Mouse (Mus musculus) hindbrain, postnatal 0 days (tissue): Measurements from ENCODE around the gene 4930412O13Rik. TPM values are rescaled to one million over a fixed set of nuclear protein-coding genes. Genes with fewer than 3 reads are reported as not detected.

Experiments
- ATAC-seq: fragments of 200-750 bp; cut with Nextera tagmentation; 2 replicates; pipeline ENCODE4 v1.8.0; 2017; ENCODE audit warnings: mild to moderate bottlenecking, moderate TSS enrichment, moderate library complexity
- DNase-seq: peaks from one replicate; pipeline ENCODE4 v3.0.0-alpha.2; 2015; ENCODE audit warnings: low spot score
- H3K27ac ChIP-seq: fragments of 300-500 bp; sonication (generic); 2 replicates; pipeline ENCODE4 v1.5.1; 2014; ENCODE audit warnings: mild to moderate bottlenecking
- H3K27me3 ChIP-seq: fragments of 300-500 bp; sonication (generic); 2 replicates; pipeline ENCODE4 v1.6.1; 2014; ENCODE audit warnings: low read length, mixed read lengths; ENCODE audit not compliant: insufficient read depth
- H3K36me3 ChIP-seq: fragments of 300-500 bp; sonication (generic); 2 replicates; pipeline ENCODE4 v1.6.1; 2014; ENCODE audit warnings: low read length, mixed read lengths; ENCODE audit not compliant: insufficient read depth
- H3K4me1 ChIP-seq: fragments of 300-500 bp; sonication (generic); 2 replicates; pipeline ENCODE4 v1.6.1; 2014; ENCODE audit warnings: antibody characterized with exemption, low read length, mixed read lengths; ENCODE audit not compliant: insufficient read depth
- H3K4me2 ChIP-seq: fragments of 300-500 bp; sonication (generic); 2 replicates; pipeline ENCODE4 v1.6.1; 2014; ENCODE audit warnings: low read depth, mild to moderate bottlenecking, low read length, moderate library complexity, mixed read lengths
- H3K4me3 ChIP-seq: fragments of 300-500 bp; sonication (generic); 2 replicates; pipeline ENCODE4 v1.5.1; 2014; ENCODE audit warnings: low read length
- H3K9ac ChIP-seq: fragments of 300-500 bp; sonication (generic); replicated peaks from 2 replicates; pipeline ENCODE4 v1.6.1; 2014; ENCODE audit warnings: mild to moderate bottlenecking, low read length, moderate library complexity, mixed read lengths
- H3K9me3 ChIP-seq: fragments of 300-500 bp; sonication (generic); 2 replicates; pipeline ENCODE4 v1.6.1; 2016; ENCODE audit warnings: low read length, mixed read lengths
- CTCF ChIP-seq: IDR thresholded peaks from 2 replicates; pipeline ENCODE4 v1.5.1; 2016; ENCODE audit warnings: antibody characterized with exemption, control low read depth, low read depth
- WGBS: fragments of 180-500 bp; shearing (Covaris S2); extraction: QIAGEN DNeasy Blood & Tissue Kit; methylation state at CpG from one replicate; pipeline ENCODE4 v1.1.7; 2014; 5-methylcytosine and 5-hydroxymethylcytosine counted together
- polyA plus RNA-seq: library from polyadenylated mRNA; unstranded; fragments of >200 nt; fragmentation: Nextera tagmentation; extraction: Ambion mirVana; gene quantifications from 2 replicates; pipeline ENCODE4 v1.2.1, GENCODE M21; 2015
- total RNA-seq: library from RNA; depleted of rRNA; stranded (reverse); fragments of >200 nt; gene quantifications from 2 replicates; pipeline ENCODE4 v1.2.3, GENCODE M21; 2014; rRNA removed

The 4930412O13Rik gene
- not detected in 2 replicates for total RNA-seq
- polyA plus RNA-seq = 0.57 and 0.75 TPM in 2 replicates

DNA sequence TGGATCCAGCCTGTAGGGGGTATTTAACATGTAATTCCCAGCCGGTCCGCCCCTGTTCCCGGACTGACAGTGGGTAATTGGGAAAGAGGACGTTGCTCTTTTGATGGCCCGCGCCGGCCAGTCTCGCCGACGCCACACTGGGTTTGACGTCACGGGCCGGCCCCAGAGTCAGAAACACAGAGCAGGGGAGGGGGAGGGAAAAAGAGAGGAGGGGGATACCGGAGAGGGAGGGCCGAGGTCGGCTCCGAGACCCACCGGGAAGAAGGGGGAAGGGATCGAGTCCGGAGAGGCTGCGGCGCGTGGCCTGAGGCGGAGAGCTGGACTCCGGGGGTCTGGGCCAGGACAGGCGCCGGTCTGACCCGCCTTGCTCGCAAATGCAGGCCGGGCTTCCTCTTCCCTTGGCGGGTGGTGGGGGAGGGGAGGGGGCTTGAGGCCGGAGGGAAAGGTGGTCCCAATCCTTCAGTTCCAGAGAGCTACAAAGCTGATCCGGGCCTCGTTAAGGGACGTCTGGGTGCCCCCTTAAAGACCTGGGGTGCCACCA lies at the start of gene 4930412O13Rik:
TSS of gene 4930412O13Rik (plus strand) at position 202 of the 541 bp plus-strand sequence.
- ATAC-seq = no peak
- H3K27ac ChIP-seq = 0 out of 2 replicates have a peak within 1 kb of the TSS, but pooled peaks have one; percentile 16
- no peaks in the 10 kb centered on the region for H3K4me1 ChIP-seq
- H3K27me3 ChIP-seq = peaks cover 43% of the 10 kb centered on the region
- no peak within 1 kb of the TSS for H3K9ac ChIP-seq
- peak within 1 kb of the TSS; percentile 4 for H3K4me3 ChIP-seq
- no peaks in the 10 kb centered on the region for H3K9me3 ChIP-seq
- DNase-seq = no peak
- H3K4me2 ChIP-seq = peak within 1 kb of the TSS; percentile 65
- under 1% methylated on average over 34 of the region's 35 CpGs for WGBS
- H3K36me3 ChIP-seq = no peaks in the 10 kb centered on the region
- TF ChIP-seq CTCF = no peak

DNA sequence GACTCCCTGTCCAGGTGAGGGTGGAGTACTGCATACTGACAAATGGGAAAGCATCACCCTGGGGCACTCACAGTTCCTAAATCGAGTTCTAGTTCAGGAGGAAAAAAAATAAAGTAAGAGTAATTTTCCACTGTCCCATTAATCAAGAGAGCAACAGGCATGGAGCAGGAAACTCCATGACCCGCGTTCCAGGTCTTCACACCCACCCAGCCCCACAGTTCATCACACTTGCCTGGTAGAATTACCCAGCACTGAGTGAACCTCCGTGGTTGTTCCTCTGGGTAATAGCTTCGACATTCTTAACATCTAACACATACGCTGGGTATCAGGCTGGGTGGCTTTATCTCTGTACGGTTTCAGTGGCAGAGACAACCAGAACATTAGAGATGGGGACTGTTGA lies 47.3 kb upstream of the 4930412O13Rik start:
- no peak overlapping the region for H3K9ac ChIP-seq
- H3K4me1 ChIP-seq = no peaks in the 10 kb centered on the region
- H3K4me2 ChIP-seq = no peak overlapping the region
- no peaks in the 10 kb centered on the region for H3K27me3 ChIP-seq
- H3K4me3 ChIP-seq = no peak overlapping the region
- TF ChIP-seq CTCF = no peak
- whole genome bisulfite sequencing = 84% methylated on average over 7 of the region's 7 CpGs
- DNase-seq = no peak
- no peaks in the 10 kb centered on the region for H3K9me3 ChIP-seq
- ATAC-seq = no peak
- no peak overlapping the region for H3K27ac ChIP-seq
- H3K36me3 ChIP-seq = no peaks in the 10 kb centered on the region

DNA sequence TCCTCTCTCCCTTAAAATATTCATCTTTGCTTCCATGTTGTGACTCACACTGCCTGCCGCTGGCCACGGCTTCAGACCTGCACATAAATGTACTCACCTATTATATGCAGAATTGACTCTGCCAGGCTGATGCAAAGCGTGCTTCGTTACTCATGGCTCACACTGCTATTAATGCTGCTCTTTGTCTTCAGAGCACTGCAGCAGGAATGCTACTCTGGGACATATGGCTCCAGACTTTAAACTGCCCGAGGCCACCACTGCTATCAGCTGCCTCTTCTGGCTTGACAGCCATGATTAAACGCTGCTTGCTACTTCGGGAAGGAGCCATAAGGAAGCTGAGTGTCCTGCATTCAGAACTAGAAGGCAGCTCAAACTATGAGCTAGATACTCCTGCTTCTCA lies 45.9 kb upstream of the 4930412O13Rik start:
- Histone ChIP-seq H3K27me3 (no peaks in the 10 kb centered on the region), H3K4me2 (no peak overlapping the region), H3K4me3 (no peak overlapping the region), H3K9me3 (no peaks in the 10 kb centered on the region), H3K4me1 (no peaks in the 10 kb centered on the region), H3K27ac (no peak overlapping the region), H3K36me3 (no peaks in the 10 kb centered on the region), H3K9ac (no peak overlapping the region)
- DNase-seq (peak; percentile 38), ATAC-seq (peak; percentile 66; the same call in 1 of the 2 replicates)
- no peak for TF ChIP-seq CTCF
- WGBS = 56% methylated on average over 7 of the region's 7 CpGs

DNA sequence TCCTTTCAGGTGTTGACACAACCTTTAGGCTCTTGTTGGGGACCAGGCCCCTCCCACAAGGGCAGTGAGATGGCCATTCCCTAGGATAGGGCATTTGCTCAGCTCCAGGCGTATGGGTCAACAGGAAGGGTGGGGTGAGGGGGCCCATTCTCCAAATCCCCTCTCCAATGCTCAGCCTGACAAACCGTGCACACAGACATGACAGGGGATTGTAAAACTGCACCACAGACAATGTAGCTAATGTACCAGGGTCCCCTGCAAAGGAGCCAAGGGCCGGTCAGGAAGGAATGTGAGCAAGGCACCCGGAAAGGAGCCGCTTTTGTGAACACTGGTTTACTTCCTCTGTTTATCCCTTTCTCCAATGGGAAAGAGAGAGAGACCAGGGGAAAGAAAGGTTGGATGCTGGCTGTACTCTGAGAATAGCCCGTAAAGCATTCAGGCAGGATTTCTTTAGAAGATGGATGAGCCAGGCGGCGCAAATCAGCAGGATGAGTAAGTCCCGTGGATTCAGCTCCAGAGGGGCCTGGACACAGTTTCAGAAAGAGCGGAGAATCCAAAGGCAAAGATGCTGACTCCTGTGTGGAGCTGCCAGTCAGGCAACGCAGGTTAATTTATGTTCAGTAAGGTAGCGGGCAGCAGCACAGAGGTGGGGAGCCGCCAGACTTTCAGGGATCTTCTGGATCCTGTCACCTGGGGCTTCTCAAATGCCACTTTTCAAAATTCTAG lies 28.0 kb upstream of the 4930412O13Rik start:
- WGBS = 43% methylated on average over 13 of the region's 13 CpGs
- Histone ChIP-seq H3K36me3 (no peaks in the 10 kb centered on the region), H3K4me2 (no peak overlapping the region), H3K4me3 (no peak overlapping the region), H3K4me1 (no peaks in the 10 kb centered on the region), H3K27me3 (no peaks in the 10 kb centered on the region), H3K9ac (no peak overlapping the region), H3K9me3 (no peaks in the 10 kb centered on the region), H3K27ac (no peak overlapping the region)
- TF ChIP-seq CTCF = no peak
- DNase-seq = no peak
- ATAC-seq = no peak

DNA sequence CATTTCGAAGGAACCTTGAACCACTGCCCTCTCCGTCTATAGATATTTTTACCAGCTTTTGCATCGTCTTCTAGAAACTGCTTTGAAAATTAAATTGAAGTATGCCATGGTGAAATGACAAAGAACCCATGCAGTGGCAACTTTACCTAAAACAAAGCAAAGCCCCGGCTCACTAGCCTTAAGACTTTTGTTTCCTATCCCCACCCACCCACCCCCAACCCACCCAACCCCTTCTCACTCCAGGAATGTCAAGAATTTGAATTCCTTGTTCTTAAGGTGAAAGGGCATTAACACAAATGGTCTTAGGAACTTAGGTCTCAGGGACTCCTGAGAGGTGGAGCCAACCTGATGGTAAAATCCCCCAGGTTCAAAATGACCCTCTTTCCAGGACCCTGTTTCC lies 25.2 kb upstream of the 4930412O13Rik start:
- ATAC-seq = no peak
- DNase-seq = no peak
- Histone ChIP-seq H3K9me3 (no peaks in the 10 kb centered on the region), H3K4me2 (no peak overlapping the region), H3K27ac (no peak overlapping the region), H3K9ac (no peak overlapping the region), H3K4me3 (no peak overlapping the region), H3K27me3 (no peaks in the 10 kb centered on the region), H3K36me3 (no peaks in the 10 kb centered on the region), H3K4me1 (no peaks in the 10 kb centered on the region)
- WGBS = 28% methylated on average over 4 of the region's 4 CpGs
- no peak for TF ChIP-seq CTCF

DNA sequence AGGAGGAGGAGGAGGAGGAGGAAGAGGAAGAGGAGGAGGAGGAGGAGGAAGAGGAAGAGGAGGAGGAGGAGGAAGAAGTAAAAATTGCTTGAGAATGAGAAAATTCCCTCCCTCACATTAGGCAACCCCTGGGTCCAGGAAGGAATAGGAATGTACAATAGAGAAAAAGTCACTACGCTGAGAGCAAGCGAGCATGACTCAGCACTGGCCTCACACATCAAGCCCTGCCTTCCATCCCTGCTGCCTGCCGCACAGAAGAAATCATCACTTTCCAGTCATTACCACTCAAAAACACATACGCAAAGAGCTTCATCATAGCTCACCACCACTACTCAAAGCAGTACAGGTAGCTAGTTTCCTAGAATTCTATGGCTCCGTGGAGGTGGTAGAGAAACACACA lies 20.4 kb upstream of the 4930412O13Rik start:
- no peak for ATAC-seq
- Histone ChIP-seq H3K4me3 (no peak overlapping the region), H3K9ac (no peak overlapping the region), H3K27me3 (no peaks in the 10 kb centered on the region), H3K4me2 (no peak overlapping the region), H3K27ac (no peak overlapping the region), H3K36me3 (no peaks in the 10 kb centered on the region), H3K4me1 (no peaks in the 10 kb centered on the region), H3K9me3 (no peaks in the 10 kb centered on the region)
- DNase-seq = no peak
- 90% methylated on average over 5 of the region's 5 CpGs for WGBS
- no peak for TF ChIP-seq CTCF
